Mouse (Mus musculus) CD4-positive, CD25-positive, alpha-beta regulatory T cell, adult 4 months (primary cell): ENCODE data around the gene 4930579F01Rik. TPM values are rescaled to one million over a fixed set of nuclear protein-coding genes. Genes with fewer than 3 reads are reported as not detected.

Experiments
- ATAC-seq: one replicate; pipeline ENCODE4 v1.8.0; 2017
- polyA plus RNA-seq, 2 experiments: library from polyadenylated mRNA; unstranded; fragments of 100-300 nt; shearing (Covaris generic); gene quantifications; one replicate each; pipeline ENCODE4 v1.2.1; 2017

Gene 4930579F01Rik
- polyA plus RNA-seq, 2 experiments from 2014 or later = not detected

DNA sequence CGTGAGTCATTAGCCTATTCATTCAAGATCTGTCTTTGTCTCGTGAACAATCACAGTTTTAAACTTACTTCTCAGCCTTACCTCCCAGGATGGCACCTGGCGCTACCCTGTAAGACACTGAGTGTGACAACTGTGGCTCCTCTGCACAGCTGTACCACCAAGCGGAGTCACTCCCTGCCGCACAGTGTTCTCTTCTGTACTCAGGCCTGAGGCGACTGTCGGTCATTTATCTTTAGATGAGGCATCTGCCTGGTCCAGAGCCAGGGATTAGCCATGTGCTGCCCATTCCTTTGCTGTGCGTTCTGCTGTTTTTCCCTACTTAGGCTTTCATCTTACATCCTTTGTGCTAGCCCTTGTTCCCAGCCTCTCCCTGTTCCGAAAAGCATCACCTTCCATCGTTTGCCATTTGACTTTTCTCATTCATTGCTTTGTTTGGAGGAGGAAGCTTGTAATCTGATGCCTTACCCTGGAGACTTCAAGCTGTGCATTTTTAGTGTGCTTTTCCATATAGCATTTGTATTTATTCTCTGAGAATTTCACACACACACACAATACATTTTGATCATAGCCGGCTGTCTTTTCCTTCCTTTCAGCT, 21.9 kb upstream of the 4930579F01Rik start:
- no peak for ATAC-seq

DNA sequence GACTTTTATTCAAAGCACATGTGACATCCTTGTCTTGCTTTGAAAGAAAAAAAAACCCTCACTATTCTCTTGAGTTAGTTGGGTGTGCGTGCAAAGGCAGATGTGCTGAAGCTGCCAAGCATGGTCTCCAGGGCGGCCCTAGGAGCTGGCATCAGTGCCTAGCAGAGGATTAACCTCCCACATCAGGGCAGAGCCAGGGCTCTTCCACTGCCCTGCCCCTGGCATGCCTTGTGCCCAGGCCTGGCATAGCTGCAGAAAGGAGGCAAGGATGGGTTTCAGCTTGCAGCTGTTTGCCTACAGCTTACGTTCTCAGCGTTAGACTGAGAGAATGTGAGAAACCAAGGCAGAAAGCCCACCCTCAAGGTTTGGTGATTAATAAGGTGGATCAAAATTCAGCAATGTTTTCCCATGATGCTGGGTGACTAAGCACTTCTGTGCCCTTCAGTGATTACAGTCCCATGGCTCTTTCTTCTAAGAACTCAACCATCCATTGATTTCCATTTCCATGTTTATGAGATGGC, 18.9 kb upstream of the 4930579F01Rik start:
- no peak for ATAC-seq

DNA sequence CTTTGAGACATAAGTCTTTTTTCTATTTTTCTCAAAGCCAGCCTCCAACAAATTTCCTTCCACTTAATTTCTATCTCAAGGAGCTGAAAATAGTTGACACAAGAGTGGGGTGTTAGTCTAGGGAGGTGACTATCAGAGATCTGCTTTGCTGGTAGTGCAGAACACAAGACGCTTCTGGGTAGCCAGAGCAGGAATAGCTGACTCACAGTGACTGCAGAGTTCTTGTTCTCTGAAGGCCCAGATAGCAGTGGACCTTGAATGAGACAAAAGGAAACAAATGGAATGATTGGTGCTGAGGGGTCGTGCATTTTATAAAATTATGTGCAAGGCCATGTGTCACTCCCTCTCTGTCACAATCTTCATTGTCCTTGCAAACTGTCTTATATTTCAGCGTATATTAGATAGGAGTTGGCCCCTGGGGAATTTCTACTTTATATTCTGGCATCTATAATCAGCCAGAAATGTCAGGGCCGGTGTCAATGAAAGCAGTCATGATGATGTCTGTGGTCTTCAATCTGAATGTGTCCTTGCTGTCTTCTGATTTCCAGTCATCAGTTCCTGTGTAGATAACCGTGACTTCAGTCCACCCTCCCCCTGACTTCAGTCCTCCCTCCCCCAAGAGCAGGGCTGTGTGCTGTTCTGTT, 16.9 kb upstream of the 4930579F01Rik start:
- ATAC-seq = no peak

DNA sequence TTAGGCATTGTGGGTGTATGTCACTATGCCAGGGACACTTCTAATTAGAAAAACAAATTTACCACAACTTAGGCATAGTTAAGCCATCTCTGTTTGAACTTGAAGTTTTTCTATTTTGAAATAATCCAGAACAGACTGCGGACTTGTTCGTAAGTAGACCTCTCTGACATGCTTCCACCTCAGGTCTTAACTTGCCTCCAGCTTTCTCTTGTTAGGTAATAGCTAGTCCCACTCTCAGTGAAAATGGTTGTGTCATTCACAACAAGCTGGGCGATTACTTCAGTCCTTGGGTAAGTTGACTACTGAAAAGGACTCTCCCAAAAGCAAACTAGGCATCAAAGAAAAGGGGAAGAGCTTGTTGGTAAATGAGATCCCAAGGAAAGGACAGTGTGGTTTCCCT, 15.2 kb upstream of the 4930579F01Rik start:
- ATAC-seq = no peak

DNA sequence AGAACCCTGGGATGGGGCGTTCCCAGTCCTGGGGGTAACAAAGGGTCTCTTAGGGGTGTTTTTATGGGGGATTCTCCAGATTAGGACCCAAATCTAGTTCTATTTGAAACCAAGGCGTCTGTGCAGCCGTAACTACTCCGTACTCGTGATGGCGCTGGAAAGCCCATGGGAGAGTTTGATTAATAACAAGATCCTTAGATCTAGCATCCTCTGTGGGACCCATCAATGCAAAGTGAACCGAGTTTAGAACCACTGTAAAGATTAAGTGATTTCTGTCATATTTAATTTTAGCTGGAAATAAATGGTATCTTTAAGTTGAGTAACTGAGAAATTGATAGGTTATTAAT, 5.1 kb upstream of the 4930579F01Rik start:
- ATAC-seq = no peak

DNA sequence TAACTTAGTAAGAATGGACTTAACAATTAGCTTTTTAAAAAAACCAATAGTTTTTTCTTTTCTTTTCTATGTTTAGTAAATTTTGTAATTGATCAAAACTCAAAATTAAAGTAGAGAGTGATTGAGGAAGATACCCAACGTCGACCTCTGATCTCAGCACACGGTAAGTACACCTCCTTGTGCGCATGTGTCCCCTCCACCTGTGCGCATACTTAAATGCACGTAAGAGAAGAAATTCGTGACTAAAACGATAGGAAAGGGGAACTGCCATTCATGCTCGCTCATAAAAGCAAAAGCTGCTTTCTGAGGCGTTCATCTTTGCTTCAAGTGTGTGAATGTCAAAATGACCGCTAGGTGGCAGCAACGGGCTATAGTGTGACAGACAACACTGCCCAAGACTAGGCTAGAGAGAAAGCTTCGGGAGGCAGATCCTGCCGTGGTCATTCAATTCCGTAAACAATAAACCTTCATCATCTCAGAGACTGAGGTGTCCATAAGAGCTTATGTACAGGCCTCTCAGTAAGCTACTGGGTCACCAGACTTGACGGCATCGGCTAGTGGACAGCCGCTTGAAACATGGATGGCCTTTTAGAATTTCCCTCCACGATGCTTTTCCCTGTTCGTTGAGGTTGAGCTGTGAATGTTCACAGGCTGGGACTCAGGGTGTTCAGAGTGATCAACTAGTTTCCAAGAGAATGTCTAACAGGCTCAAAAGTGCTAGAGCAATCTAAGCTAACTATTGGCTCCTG, 4.5 kb upstream of the 4930579F01Rik start:
- ATAC-seq = peak; percentile 85

DNA sequence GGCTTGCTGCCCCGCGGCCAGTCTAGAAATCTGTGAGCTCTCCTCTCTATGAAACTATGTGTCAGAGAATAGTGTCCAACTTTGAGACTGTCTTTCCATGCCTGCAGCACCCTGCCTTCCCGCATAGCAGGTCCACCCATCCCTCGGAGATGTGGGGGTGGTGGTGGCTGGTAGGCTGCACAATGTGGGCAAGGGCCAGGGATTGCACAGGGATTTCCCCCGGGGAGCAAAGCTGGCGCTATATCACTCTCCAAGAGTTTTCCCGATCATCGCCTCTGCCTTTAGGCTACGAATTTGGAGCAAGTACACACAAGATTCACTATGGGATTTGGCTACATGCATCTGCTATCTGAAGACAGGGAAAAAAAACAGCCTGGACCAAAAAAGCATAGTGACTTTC, 3.9 kb upstream of the 4930579F01Rik start:
- ATAC-seq = no peak

DNA sequence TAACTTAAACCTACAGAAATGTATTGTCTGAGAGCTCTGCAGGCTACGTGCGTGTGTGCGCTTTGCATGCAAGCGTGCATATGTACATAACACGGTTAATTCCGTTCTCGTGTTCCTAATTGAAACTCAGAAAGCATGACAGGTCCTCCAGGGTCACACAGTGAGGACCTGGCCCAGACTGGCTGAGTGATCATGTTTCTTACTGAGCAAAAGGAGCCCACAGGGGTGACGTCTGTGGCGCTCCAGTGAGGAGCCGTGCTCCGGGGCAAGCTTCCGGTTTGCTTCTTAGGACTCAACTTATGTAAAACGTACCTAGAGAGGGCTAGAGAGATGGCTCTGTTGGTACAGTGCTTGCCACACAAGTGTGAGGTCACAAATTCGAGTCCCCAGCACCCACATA, 3.5 kb upstream of the 4930579F01Rik start:
- no peak for ATAC-seq

DNA sequence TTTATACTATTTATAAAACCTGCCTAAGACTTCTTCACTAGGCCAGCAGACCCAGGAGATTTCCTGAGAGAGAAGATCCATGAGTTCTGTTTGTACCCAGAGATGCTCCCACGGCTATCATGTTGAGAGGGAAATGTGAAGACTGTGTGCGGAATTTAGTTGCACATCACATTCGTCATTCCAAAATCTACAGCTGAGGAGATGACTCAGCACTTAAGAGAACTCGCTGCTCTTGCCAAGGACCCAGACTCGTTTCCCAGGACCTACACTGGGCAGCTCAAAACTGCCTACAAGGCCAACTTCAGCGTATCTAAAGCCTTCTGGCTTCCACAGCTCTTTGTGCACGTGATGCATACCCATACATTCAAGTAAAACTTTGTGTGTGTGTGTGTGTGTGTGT, 1.4 kb downstream of the 4930579F01Rik start:
- no peak for ATAC-seq

DNA sequence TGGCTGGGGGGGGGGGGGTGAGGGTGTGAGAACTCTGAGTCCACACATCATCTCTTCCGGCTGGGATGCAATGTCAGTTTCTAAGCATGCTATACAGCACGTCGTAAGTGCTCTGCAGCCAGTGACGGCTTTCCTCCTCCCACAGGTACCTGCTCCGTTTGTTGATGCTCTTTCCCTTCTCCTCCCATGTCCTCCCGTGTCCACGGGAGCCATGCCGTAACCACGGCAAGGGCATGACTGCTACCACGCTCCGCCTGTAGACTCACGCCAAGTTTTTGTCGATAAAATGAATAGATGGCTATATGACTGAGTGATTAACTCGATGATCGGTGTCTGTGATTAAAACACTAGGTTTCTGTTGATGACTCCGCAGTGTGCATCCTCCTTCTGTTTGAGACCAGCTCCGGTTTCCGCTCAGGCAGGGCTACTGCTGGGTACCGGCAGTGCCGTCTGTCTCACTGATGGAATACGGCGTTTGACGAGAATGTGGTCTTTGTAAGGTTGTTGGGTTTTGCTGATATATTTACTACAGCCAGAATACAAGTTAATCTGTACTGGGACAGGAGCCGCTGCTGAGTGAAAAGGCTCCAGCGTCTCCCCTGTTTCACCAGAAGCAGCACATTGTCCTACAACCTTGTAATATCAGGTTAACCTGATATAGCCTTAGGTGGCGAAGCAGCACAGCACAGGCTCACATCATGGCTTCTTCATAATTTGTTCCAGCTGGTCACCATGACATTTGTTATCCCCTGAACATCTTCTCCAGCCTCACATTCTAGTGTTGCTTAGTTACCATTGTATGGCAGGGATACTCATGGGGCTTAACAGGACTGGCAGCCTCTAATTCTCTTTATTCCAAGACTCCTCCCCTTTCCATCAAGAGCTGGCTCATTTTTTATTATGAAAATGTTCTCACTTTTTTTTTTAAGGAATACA, 7.4 kb downstream of the 4930579F01Rik start:
- no peak for ATAC-seq

DNA sequence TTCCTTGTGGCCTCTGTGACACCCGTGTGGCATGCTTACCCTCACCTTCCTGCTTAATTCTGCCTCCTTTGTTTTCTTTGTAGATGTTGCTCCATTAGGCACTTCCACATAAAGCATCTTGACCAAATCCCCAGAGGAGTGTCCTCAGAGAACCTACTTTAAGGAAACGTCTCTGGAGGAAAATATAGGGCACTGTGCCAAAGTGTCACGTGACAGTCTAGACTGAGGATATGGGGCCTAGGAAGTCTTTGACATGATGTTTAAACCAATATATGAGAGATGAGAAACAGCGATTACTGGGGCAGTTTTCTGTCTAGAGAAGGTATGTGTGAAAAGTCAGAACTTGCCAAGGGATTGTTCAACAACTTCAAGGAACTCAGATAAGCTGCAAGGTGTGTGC, 8.3 kb downstream of the 4930579F01Rik start:
- ATAC-seq = no peak

DNA sequence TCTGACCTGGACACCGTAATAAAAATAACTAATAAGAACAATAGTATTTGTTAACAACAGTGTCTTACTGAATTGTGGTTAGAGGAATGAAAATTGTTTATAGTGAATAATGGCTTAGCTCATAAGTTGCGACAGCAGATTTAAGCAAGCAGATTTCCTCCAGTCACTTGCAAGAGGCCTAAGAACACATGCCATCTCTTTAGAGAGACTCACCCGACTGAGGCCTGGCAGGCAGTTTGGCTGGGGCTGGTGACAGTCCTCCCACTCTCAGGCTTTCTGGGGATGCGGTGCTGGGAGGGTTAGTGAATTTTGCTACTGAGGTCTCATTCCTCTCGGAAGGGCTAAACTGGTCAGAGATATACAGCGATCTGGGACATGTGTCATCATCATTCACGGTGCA, 10.3 kb downstream of the 4930579F01Rik start:
- no peak for ATAC-seq

DNA sequence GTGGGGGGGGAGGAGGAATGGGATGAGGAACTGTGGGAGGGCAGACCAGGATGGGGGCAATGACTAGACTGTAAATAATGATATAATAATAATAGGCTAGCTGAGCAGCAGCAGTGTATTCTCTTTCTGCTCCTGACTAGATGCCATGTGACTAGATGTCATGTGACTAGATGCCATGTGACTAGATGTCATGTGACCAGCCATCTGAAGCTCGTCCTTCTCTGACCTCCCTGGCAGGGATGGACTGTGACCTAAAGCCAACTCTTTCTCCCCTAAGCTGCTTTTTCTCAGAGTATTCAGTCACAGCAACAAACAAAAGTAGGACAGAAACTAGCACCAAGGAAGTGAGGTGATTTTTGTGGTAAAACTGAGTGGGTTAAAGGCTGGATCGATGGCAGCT, 11.6 kb downstream of the 4930579F01Rik start:
- no peak for ATAC-seq

DNA sequence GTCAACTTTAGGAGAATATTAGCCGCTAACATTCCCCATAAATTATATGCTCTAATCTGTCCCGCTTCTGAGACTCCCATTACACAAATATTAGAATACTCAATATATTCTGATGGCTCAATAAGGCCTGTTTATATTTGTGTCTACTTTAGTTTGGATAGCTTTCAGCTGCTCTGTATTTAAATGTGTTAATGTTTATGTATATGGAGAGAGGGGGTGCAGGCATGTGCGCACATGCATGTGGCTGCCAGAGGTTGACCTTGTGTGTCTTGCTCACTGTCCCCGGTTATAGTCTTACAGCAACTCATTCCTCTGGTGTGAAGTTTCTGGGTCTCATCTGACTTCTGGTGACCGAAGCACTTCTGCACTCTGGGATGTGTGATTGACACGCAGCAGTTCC, 18.1 kb downstream of the 4930579F01Rik start:
- ATAC-seq = no peak

DNA sequence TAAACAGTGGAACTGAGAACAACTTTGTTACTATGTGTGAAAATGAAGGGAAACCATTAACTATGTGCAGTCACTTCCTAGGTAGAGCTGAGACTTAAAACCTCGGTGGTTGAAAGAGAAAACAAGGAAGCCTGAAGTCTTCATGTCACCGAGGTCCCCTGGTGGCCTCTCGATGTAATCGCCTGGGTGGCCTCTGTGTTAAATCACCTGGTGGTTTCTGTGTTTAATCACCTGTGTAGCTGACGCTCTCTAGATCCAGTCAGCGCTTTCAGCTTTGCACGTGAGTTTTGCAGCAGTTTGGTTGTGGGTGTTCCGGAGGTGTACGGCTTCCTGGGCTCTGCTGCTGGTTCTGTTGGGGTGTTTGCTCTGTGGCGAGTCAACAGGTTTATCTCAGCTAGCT, 20.3 kb downstream of the 4930579F01Rik start:
- peak; percentile 34 for ATAC-seq

DNA sequence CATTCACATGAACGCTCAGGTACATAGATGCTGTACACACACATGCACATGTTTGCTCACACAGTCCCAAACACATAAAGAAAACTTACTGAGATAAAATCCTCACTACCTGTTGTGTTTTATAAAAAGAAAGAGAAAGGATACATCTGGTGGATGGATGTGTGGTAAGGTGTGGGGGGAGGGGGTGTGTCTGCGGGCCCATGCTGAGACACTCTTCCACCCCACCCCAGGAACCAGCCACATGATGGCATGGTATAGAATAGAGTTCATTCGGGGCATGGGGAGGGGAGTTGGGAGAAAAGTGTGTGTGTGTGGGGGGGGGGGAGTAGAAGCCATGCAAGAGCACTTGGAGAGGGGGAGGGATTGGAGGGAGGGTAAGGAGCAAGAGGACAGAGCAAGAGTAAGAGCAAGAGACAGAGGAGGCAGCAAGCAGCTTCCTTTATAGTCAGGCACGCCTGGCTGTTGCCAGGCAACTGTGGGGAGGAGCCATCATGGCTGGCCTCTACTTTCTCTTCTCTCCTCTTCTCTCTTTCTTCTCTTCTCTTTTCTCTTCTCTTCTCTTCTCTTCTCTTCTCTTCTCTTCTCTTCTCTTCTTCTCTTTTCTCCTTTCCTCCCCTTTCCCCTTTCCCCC, 31.0 kb downstream of the 4930579F01Rik start:
- ATAC-seq = peak; percentile 69

DNA sequence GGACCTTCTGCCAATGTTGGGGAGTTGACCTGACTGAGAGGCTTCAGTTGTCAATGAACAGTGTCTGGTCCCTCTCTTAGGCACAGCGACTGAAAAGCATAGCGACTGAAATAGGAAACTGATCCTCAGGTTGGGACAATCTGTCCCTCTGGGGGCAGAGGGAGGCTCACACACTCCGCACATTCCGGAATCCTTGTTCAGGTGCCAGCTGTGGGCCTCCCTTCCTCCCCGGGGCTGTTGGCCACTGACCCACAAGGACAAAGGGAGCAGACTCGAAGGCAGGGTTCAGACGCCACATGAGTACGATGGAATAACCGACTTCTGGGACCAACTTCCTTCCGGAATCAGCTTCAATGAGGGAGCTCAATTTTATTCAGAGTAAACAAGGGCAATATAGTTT, 32.0 kb downstream of the 4930579F01Rik start:
- no peak for ATAC-seq

DNA sequence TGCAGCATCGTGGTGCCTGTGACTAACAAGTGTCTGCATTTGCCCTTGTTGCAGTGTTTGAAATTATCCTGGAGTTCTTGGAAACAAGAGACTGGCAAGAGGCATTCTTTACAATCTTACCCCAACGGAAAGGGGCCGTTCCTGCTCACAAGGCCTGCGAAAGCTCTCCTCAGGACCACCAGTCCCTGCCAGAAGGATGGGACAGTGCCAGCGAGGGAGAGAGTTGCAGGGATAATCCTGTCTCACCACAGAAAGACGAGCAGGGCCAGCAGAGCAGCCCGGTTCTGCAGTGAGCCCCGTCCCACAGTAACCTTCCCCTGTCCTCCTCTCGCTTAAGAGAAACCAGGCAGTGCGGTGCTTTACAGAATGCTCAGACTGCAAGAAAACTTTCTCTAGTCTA, 37.0 kb downstream of the 4930579F01Rik start:
- no peak for ATAC-seq

DNA sequence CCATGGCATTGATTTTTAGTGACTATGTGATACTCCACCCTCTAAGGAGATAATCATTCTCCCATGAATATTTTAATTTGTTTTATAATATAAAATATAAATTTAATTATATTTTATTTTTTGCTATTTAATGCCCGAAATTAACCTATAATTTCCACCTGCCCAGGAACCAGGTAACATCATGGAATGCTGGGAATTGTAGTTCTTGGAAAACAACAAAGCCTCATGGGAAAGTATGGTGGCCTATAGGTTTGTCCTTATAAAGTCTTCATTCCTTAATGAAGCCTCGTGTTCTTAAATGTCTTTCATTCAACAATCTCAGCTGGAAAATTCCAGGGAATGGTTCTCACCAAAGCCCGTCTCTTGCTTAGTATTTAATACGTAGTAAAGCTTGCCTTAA, 38.6 kb downstream of the 4930579F01Rik start:
- ATAC-seq = no peak

DNA sequence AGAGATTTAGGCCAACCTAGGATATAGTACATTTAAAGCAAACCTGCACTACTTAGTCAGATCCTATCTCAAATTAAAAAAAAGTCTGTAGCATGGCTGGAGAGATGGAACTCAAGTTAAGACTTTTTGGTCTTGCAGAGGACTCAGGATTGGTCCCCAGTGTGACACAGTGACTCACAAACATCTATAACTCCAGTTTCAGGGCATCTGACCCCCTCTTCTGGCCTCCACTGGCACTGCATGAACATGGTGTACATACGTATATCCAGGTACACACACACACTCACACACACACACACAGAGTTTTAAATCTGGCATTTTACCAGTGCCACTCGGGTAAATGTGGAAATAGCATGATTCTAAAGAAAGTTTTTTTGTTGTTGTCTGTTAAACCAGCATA, 44.8 kb downstream of the 4930579F01Rik start:
- no peak for ATAC-seq

DNA sequence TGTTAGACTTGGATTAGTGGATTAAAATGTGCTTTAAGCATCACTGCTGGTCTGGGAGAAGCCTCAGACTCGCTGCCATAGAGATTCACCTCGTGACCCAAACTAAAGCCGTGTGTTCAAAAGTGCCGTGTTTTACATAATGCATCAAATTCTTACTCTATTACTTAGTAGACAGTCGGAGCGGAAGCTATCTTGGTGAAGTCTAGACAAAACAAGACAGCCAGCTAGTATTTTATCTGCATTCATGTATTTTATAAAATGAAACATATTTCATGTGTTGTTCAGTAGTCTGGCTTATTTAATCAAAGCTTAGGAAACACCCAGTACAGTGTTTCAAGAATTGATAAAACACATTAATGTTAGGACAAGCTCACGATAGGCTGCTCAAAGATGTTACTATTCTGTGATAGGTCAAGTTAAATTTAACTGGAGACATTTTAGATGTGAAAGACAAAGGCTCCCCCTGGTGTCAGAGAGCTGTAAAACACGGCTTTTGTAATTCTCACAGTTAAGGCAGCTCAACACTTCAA, 48.9 kb downstream of the 4930579F01Rik start, which contains the start of gene Mttp:
TSS of gene Mttp (minus strand) at position 327 of the 530 bp plus-strand sequence.
- ATAC-seq = peak; percentile 50

DNA sequence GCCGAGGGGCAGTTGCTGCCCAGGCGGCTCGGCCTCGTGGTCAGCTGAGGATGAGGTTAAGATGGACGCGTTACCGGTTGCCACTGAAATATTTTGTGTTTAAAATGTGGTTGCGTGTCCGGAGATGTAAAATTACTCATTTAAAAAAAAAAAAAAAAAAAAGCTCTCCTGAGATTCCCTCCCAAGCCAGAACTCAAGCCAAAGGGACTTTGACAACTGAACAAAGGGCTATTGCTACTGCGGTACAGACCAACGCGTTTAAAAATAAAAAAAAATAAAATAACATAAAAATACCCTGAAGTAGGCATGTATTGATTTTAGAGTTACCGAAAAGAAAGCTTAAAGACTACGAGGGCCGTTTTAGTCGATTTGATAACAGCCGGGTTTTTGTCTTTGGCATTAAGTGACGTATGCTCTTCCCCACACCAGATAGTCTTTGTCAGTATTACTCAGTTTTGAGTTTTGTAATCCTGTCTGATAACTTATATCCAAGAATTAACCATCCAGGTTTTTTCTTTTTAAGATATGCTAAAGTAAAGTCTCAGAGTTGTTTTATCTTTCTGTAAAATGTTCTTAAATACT, 49.5 kb downstream of the 4930579F01Rik start:
- ATAC-seq = peak; percentile 0
